27 mouse cellular contexts compared by ENCODE assay signal in genomic region chr2:36082802-36083580, GRCm38 (mm10). TPM values are rescaled to one million over a fixed set of nuclear protein-coding genes. Genes with fewer than 3 reads are reported as not detected.
DNase-seq lines count a peak whose midpoint lies in the region; ATAC-seq lines count a peak whose summit lies in the region.
"Had no signal": no experiment of that assay in that cellular context is flagged by ENCODE, and none has a peak within 500 bp of the region (broad histone marks: within the 10 kb centered on the region; RNA-seq: fewer than 3 reads in every experiment).

No protein-coding gene starts in this region.

- no peak overlapping the region for H3K27ac ChIP-seq in embryonic facial prominence, embryonic 14.5 days (replicated peaks; ENCODE audit: low read depth, low read length)
- H3K27ac ChIP-seq in embryonic facial prominence, embryonic 10.5 days (replicated peaks): no peak overlapping the region
- H3K27ac ChIP-seq: hindbrain, embryonic 10.5 days; hindbrain, embryonic 14.5 days; intestine, embryonic 15.5 days had no signal

- H3K4me2 ChIP-seq in embryonic facial prominence, embryonic 14.5 days (ENCODE audit: low read depth, low read length): no peak overlapping the region
- H3K4me2 ChIP-seq: embryonic facial prominence, embryonic 13.5 days; forebrain, embryonic 15.5 days; heart, embryonic 12.5 days; hindbrain, embryonic 14.5 days; intestine, embryonic 15.5 days had no signal

- peaks cover 20% of the 10 kb centered on the region; the same call in 1 of the 2 replicates for H3K4me1 ChIP-seq in embryonic facial prominence, embryonic 14.5 days (ENCODE audit: control insufficient read depth, insufficient read depth, low read length)
- peaks cover 47% of the 10 kb centered on the region for H3K4me1 ChIP-seq in embryonic facial prominence, embryonic 10.5 days
- H3K4me1 ChIP-seq: intestine, embryonic 15.5 days had no signal

- H3K4me3 ChIP-seq in embryonic facial prominence, embryonic 14.5 days (ENCODE audit: low read depth, low read length): no peak overlapping the region
- H3K4me3 ChIP-seq in embryonic facial prominence, embryonic 10.5 days: no peak overlapping the region
- H3K4me3 ChIP-seq: embryonic facial prominence, embryonic 13.5 days; erythroblast, embryonic 14.5 days; forebrain, embryonic 15.5 days; heart, embryonic 12.5 days; hindbrain, embryonic 10.5 days; intestine, embryonic 15.5 days had no signal

- 77% methylated on average over 9 of the region's 9 CpGs for WGBS in embryonic facial prominence, embryonic 14.5 days
- WGBS in embryonic facial prominence, embryonic 10.5 days: 81% methylated on average over 9 of the region's 9 CpGs

- ATAC-seq in embryonic facial prominence, embryonic 14.5 days (ENCODE audit: low read depth): 0 out of 2 replicates have a peak, but pooled peaks have one; percentile 12
- ATAC-seq: CD4-positive, CD25-positive, alpha-beta regulatory T cell, adult 4 months; forebrain, embryonic 15.5 days; intestine, embryonic 15.5 days had no signal

- no peak for DNase-seq in embryonic facial prominence, embryonic 14.5 days (ENCODE audit: low spot score)
- DNase-seq in embryonic facial prominence, embryonic 10.5 days (ENCODE audit: low spot score): no peak
- DNase-seq in left cerebral cortex, postnatal 4 days: peak; percentile 64
- no peak for DNase-seq in left cerebral cortex, postnatal 14 days (ENCODE audit: low spot score in 2 of 2)
- peak; percentile 19 for DNase-seq in adipocyte (ENCODE audit: low spot score)
- DNase-seq in fibroblast of lung, adult 2 months (ENCODE audit: low read depth): peak; percentile 25
- DNase-seq in c-Kit-positive CD71-positive TER-119-positive erythroid progenitor cells, embryonic 14.5 days (ENCODE audit: low spot score): no peak
- DNase-seq: adrenal gland, adult 8-10 months; B cell, adult 2 months; cerebellum, adult 8-10 months; cerebellum, postnatal 25 days; gastrocnemius, postnatal 25 days; kidney, adult 18-20 months had no signal

- H3K9me3 ChIP-seq in embryonic facial prominence, embryonic 14.5 days (ENCODE audit: control insufficient read depth, low read length): no peaks in the 10 kb centered on the region
- no peaks in the 10 kb centered on the region for H3K9me3 ChIP-seq in embryonic facial prominence, embryonic 10.5 days
- H3K9me3 ChIP-seq: embryonic facial prominence, embryonic 13.5 days; forebrain, embryonic 15.5 days; G1E; heart, embryonic 12.5 days; hindbrain, embryonic 10.5 days; intestine, embryonic 15.5 days had no signal

- H3K27me3 ChIP-seq in embryonic facial prominence, embryonic 14.5 days (replicated peaks; ENCODE audit: control insufficient read depth, insufficient read depth, low read length): peaks cover 11% of the 10 kb centered on the region; the same call in 1 of the 2 replicates
- H3K27me3 ChIP-seq in embryonic facial prominence, embryonic 10.5 days (replicated peaks; ENCODE audit: low read depth, poor library complexity, severe bottlenecking): peaks cover 50% of the 10 kb centered on the region

- H3K36me3 ChIP-seq in embryonic facial prominence, embryonic 14.5 days (ENCODE audit: control insufficient read depth, insufficient read depth, low read length): no peaks in the 10 kb centered on the region
- H3K36me3 ChIP-seq in embryonic facial prominence, embryonic 10.5 days (replicated peaks): peaks cover 31% of the 10 kb centered on the region
- H3K36me3 ChIP-seq: embryonic facial prominence, embryonic 13.5 days; forebrain, embryonic 15.5 days; G1E; heart, embryonic 12.5 days; hindbrain, embryonic 10.5 days; intestine, embryonic 15.5 days had no signal

- no peak overlapping the region for H3K9ac ChIP-seq in embryonic facial prominence, embryonic 14.5 days (ENCODE audit: low read depth, low read length)
- H3K9ac ChIP-seq: embryonic facial prominence, embryonic 13.5 days; forebrain, embryonic 15.5 days; heart, embryonic 12.5 days; hindbrain, embryonic 14.5 days; intestine, embryonic 15.5 days had no signal

- intact Hi-C loops in left cerebral cortex, postnatal 4 days (cut with DNase I): no loop called here
- intact Hi-C loops in left cerebral cortex, postnatal 14 days (cut with DNase I): no loop called here

RNA-seq across cellular contexts. Expression of gene Lhx6, which starts 22.2 kb away (rescaled TPM):
- polyA plus RNA-seq in embryonic facial prominence, embryonic 14.5 days (2014; fragmentation: Nextera tagmentation; extraction: Ambion mirVana): 5.3 and 5.4 TPM in 2 replicates
- 13.5 and 16.1 TPM in 2 replicates for polyA plus RNA-seq in embryonic facial prominence, embryonic 10.5 days (2016; fragmentation: Nextera tagmentation; extraction: Ambion mirVana)
- 10 to 100 TPM; 53.3 to 53.7 TPM for total RNA-seq in left cerebral cortex, postnatal 4 days (2021)
- 10 to 100 TPM; 20.7 to 21.9 TPM for total RNA-seq in left cerebral cortex, postnatal 14 days (2021)
- total RNA-seq: granulocyte monocyte progenitor cell, adult 5-6 weeks had no signal
- polyA plus RNA-seq: CD4-positive, CD25-positive, alpha-beta regulatory T cell, adult 4 months; erythroblast, embryonic 14.5 days; G1E had no signal

RNA-seq across cellular contexts. Expression of gene Morn5, which starts 33.7 kb away (rescaled TPM):
- polyA plus RNA-seq in embryonic facial prominence, embryonic 14.5 days (2014; fragmentation: Nextera tagmentation; extraction: Ambion mirVana): 1.0 and 6.8 TPM in 2 replicates
- 0.29 and 0.74 TPM in 2 replicates for polyA plus RNA-seq in embryonic facial prominence, embryonic 10.5 days (2016; fragmentation: Nextera tagmentation; extraction: Ambion mirVana)
- total RNA-seq in left cerebral cortex, postnatal 4 days (2021): 1 to 10 TPM; 1.4 to 3.2 TPM
- 1 to 10 TPM; 1.3 to 1.8 TPM for total RNA-seq in left cerebral cortex, postnatal 14 days (2021)
- total RNA-seq: gastrocnemius, adult 18-20 months; gastrocnemius, postnatal 25 days; granulocyte monocyte progenitor cell, adult 5-6 weeks; heart, adult 8-10 months; heart, postnatal 25 days had no signal
- polyA plus RNA-seq: CD4-positive, CD25-positive, alpha-beta regulatory T cell, adult 4 months; embryonic facial prominence, embryonic 13.5 days; erythroblast, embryonic 14.5 days; G1E; heart, embryonic 12.5 days; kidney, embryonic 14.5 days had no signal

RNA-seq across cellular contexts. Expression of gene Ndufa8, which starts 33.8 kb away (rescaled TPM):
- polyA plus RNA-seq in embryonic facial prominence, embryonic 14.5 days (2014; fragmentation: Nextera tagmentation; extraction: Ambion mirVana): 228 and 236 TPM in 2 replicates
- 203 and 215 TPM in 2 replicates for polyA plus RNA-seq in embryonic facial prominence, embryonic 10.5 days (2016; fragmentation: Nextera tagmentation; extraction: Ambion mirVana)
- total RNA-seq in left cerebral cortex, postnatal 4 days (2021): 100 to 1,000 TPM; 136 to 151 TPM
- total RNA-seq in left cerebral cortex, postnatal 14 days (2021): 100 to 1,000 TPM; 186 to 200 TPM

RNA-seq across cellular contexts. Expression of gene Mrrf, which starts 53.2 kb away (rescaled TPM):
- 35.1 and 38.0 TPM in 2 replicates for polyA plus RNA-seq in embryonic facial prominence, embryonic 14.5 days (2014; fragmentation: Nextera tagmentation; extraction: Ambion mirVana)
- 30.6 and 34.1 TPM in 2 replicates for polyA plus RNA-seq in embryonic facial prominence, embryonic 10.5 days (2016; fragmentation: Nextera tagmentation; extraction: Ambion mirVana)
- total RNA-seq in left cerebral cortex, postnatal 4 days (2021): 10 to 100 TPM; 12.9 to 21.4 TPM
- total RNA-seq in left cerebral cortex, postnatal 14 days (2021): 10 to 100 TPM; 14.2 to 16.1 TPM

RNA-seq across cellular contexts. Expression of gene Rbm18, which starts 53.6 kb away (rescaled TPM):
- polyA plus RNA-seq in embryonic facial prominence, embryonic 14.5 days (2014; fragmentation: Nextera tagmentation; extraction: Ambion mirVana): 73.4 and 81.8 TPM in 2 replicates
- 83.8 and 88.6 TPM in 2 replicates for polyA plus RNA-seq in embryonic facial prominence, embryonic 10.5 days (2016; fragmentation: Nextera tagmentation; extraction: Ambion mirVana)
- total RNA-seq in left cerebral cortex, postnatal 4 days (2021): 10 to 100 TPM; 48.1 to 52.6 TPM
- total RNA-seq in left cerebral cortex, postnatal 14 days (2021): 10 to 100 TPM; 53.2 to 55.2 TPM

Comparison
In these comparisons a context has a peak if more than half of its experiments do, and no peak if none do; other contexts are left out.
1. DNase-seq: peak in left cerebral cortex, postnatal 4 days (single experiment), adipocyte (single experiment) and fibroblast of lung, adult 2 months (single experiment); none in embryonic facial prominence, embryonic 14.5 days (single experiment), embryonic facial prominence, embryonic 10.5 days (single experiment), left cerebral cortex, postnatal 14 days (0 of 2) and c-Kit-positive CD71-positive TER-119-positive erythroid progenitor cells, embryonic 14.5 days (single experiment).